Mouse (Mus musculus): ENCODE measurements around the gene H6pd.

H6pd gene

GRCm38 (mm10) chr4:150019741-150020380, 11.0 kb upstream of the H6pd start:
- DNase-seq (ENCODE audit: low spot score in 2 of 2): no peak

- DNase-seq (ENCODE audit: low spot score in 2 of 2): no peak
Observed at GRCm38 (mm10) chr4:150015436-150015835, 6.6 kb upstream of the H6pd start.

GRCm38 (mm10) chr4:150014378-150015091, 5.7 kb upstream of the H6pd start:
- no peak for DNase-seq (ENCODE audit: low spot score in 2 of 2)

GRCm38 (mm10) chr4:150013805-150014204, 5.0 kb upstream of the H6pd start:
- no peak for DNase-seq (ENCODE audit: low spot score in 2 of 2)

GRCm38 (mm10) chr4:150013186-150013690, 4.4 kb upstream of the H6pd start:
- no peak for DNase-seq (ENCODE audit: low spot score in 2 of 2)

GRCm38 (mm10) chr4:150012322-150012723, 3.5 kb upstream of the H6pd start:
- no peak for DNase-seq (ENCODE audit: low spot score in 2 of 2)

- no peak for DNase-seq (ENCODE audit: low spot score in 2 of 2)
Observed at GRCm38 (mm10) chr4:150011564-150012321, 2.9 kb upstream of the H6pd start.

GRCm38 (mm10) chr4:150010054-150010730, 1.4 kb upstream of the H6pd start:
- DNase-seq (ENCODE audit: low spot score in 2 of 2): no peak

- DNase-seq (ENCODE audit: low spot score in 2 of 2): peak in 1 of 2 experiments; percentile 35
Observed at GRCm38 (mm10) chr4:150009587-150009930, 736 bp upstream of the H6pd start.

- DNase-seq (ENCODE audit: low spot score in 2 of 2): peak; percentile 87 to 90
Observed at GRCm38 (mm10) chr4:150008325-150008852, 434 bp downstream of the H6pd start.

- no peak for DNase-seq (ENCODE audit: low spot score in 2 of 2)
Observed at GRCm38 (mm10) chr4:150007444-150007843, 1.4 kb downstream of the H6pd start.

GRCm38 (mm10) chr4:150006991-150007390, 1.8 kb downstream of the H6pd start:
- DNase-seq (ENCODE audit: low spot score in 2 of 2): no peak

GRCm38 (mm10) chr4:150006122-150006854, 2.5 kb downstream of the H6pd start:
- no peak for DNase-seq (ENCODE audit: low spot score in 2 of 2)

GRCm38 (mm10) chr4:150005231-150005630, 3.6 kb downstream of the H6pd start:
- no peak for DNase-seq (ENCODE audit: low spot score in 2 of 2)

GRCm38 (mm10) chr4:150003641-150004040, 5.2 kb downstream of the H6pd start:
- DNase-seq (ENCODE audit: low spot score in 2 of 2): no peak

- DNase-seq (ENCODE audit: low spot score in 2 of 2): peak in 1 of 2 experiments; percentile 46
Observed at GRCm38 (mm10) chr4:150003021-150003580, 5.7 kb downstream of the H6pd start.

- no peak for DNase-seq (ENCODE audit: low spot score in 2 of 2)
Observed at GRCm38 (mm10) chr4:150002021-150002528, 6.7 kb downstream of the H6pd start.

- DNase-seq (ENCODE audit: low spot score in 2 of 2): no peak
Observed at GRCm38 (mm10) chr4:150001221-150001860, 7.5 kb downstream of the H6pd start.

- no peak for DNase-seq (ENCODE audit: low spot score in 2 of 2)
Observed at GRCm38 (mm10) chr4:149999931-150000555, 8.8 kb downstream of the H6pd start.
